Mouse (Mus musculus): ENCODE data around the gene Mcm3ap.

Gene Mcm3ap

DNA sequence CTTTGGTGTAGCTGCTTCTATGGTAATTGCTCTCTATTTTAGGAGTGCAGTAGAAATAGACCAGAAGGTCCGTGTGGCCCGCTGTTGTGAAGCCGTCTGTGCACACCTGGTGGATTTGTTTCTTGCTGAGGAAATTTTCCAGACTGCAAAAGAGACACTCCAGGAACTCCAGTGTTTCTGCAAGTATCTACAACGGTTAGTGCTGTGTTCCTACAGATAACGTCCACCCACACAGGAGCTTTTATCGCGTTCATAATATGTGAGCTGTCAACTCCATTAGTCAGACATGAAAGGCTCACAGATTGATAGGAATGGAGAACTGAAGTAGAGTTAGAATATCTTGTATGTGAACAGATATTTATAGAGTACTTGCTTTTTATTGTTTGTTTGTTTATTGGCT is 27.6 kb downstream of the Mcm3ap start:
- DNase-seq = no peak

DNA sequence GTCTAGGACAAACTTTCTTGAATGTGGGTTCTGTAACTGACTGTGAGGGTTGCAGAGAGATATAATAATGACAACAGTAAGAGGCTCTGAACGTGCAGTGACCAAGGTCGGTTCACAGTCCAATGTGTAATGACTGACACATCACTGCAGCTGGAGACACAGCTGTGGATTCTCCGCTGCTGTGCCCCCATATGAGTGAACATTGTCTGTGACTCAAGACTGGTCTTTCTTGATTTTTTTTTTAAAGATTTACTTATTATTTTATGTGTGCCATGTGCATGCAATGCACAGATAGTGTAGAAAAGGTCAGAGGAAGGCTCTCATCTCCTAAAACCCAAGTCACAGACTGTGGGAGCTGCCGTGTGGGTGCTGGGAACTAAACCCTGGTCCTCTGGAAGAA is 28.8 kb downstream of the Mcm3ap start:
- no peak for DNase-seq

DNA sequence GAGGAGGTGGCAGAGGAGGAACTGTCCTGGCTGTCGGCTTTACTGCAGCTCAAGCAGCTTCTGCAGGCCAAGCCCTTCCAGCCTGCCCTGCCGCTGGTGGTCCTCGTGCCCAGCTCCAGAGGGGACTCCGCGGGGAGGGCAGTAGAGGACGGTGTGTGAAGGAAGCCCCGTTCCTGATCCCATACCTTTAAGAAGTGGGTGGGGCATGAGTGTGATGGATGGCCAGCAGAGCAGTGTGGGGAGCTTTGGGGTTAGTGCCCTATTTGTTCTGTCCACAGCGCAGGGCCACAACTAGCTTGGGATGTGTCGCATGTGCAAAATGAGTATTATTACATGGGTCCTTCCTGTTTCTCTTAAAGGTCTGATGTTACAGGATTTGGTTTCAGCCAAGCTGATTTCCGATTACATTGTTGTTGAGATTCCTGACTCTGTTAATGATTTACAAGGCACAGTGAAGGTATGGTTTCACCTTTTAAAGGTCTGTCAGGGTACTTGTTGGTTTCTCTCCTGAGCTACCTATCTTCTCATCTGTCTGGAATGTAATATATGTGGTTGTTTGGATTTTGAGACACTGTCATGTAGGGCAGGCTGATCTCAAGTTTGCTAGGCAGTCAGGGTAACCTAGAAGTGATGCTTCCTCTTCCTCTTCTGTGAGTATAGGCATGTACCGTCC is 35.7 kb downstream of the Mcm3ap start:
- DNase-seq = no peak

DNA sequence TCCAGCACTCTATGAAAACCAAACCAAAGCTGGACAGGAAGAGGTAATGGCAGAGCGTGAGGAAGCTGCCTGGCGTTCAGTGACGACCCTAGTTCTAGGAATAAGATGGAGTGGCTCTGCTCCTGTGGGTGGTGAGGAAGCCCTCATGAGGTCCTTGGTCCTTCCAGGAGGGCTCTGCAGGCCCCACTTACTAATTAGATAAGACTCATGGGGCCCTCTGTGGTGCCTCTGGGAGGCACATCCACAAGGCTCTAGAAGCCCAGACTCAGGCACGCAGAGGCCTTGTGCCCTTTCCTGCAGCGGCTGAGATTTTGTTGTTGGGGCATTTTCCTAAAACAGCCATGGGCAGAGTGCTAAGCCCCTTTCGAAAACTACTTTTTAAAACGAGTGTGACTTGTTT is 37.1 kb downstream of the Mcm3ap start:
- no peak for DNase-seq

DNA sequence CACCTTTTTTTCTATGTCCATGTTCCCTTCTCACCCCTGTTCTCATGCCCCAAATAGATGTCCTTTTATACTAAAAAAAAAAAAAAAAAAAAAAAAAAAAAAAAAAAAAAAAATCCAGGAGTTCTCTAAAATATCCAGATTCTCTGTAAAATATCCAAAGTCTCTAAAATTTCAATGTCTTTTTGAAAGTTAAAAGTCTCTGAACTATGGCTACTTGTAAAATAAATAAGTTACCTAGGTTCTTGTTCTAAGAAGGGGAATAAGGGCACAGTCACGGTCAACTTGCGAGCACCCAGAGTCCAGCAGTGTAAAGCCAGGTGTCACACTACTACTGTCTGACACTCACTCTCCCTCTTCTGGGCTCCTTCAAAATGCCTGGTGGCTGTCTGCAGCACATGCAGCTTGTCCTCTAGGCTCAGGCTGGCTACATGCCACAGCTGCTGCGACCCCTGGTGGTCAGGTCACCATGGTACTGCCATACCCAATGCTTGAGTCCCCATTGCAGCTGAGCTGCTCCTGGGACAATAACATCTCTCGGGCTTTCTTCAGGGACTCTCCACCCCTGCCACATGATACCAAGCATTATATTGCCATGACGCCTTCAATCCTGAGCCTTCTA is 44.3 kb downstream of the Mcm3ap start:
- DNase-seq = peak; percentile 71 to 80

DNA sequence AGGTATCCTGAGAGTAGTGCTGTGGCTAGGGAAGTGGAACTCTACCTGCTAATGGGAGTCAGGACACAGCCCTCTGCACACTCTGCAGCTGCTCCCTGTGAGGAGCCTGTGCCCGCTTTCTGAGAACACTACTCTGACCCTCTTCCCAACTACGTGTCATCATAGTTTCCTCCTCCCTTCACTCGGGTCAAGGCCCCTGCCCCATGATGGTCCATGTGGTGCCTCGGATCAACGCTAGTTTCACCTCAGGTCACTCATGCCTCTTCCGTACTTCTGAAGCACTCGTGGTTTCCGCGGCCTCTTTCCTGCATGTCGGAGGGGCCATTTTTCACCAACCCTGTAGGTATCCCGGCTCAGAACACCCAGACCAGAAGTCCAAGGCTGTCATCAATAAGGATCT is 62.2 kb downstream of the Mcm3ap start:
- DNase-seq = no peak

DNA sequence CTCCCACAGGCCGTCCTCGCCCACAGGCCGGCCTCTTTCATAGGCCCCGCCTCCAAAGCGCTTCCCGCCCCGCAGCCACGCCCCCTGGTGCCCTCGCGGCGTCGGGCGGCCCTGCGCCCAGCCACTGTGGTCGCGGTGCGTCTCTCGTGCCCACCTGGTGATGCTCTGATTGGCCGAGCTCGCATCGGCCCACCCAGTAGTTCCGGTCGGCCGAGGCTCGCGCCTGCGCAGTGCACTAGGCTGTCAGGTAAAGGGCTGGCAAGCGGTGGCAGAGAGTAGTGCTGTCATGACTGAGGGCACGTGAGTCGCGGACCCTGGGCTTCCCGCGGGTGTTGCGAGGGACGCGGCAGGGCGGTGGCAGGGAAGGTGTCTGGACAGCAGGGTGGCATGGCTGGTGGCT is 62.6 kb downstream of the Mcm3ap start, which contains the start of gene Lss:
Gene Lss (plus strand): TSS at position 214 of the 400 bp plus-strand sequence.
- DNase-seq = peak; percentile 96 to 97

DNA sequence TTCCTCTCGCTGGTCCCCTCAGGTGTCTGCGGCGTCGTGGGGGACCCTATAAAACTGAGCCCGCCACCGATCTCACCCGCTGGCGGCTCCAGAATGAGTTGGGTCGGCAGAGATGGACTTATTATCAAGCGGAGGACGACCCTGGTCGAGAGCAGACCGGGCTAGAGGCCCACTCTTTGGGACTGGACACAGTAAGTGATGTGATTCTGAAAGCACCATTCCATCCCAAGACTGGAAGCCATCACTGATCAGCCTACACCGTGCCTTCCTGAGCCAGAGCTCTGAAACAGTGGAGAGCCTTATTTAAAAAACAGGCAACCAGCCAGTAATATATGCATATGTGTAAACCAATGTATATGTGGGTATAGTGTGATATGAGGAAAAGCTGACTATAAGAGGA is 63.1 kb downstream of the Mcm3ap start:
- DNase-seq = no peak

DNA sequence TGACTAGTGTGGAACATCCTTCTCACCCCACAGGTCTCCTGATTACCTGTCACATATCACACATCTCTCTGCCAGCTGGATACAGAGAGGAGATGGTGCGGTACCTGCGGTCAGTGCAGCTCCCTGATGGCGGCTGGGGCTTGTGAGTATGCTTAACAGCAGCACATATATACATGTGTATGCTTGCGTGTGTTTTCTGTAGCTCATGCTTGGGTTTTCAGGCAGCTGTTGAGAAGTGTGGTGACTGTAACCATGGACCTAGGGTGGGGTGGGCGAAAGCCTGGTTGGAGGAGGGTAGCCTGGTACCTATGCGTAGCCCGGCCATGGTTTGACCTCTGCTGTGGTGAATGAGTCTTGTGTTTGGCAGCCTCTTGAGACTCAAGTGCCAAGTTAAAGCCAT is 66.8 kb downstream of the Mcm3ap start:
- no peak for DNase-seq

DNA sequence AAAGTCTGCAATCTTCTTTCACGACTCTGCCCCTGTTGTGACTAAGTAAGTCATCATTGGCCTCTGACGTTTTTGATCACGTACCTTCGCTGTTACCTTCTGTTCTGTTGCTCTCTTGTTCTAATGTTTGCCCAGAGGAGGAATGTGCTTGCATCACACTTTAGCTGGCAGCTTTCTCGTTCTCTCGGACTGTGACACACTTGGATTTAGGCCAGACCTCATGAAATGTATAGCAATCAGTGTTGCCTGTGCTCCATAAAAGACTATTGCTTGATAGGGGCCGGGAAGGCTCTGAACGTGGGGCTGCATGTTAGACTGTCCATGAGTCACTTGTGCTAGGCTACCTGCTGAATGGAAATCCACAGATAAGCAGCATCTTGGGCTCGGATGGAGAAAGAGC is 68.9 kb downstream of the Mcm3ap start:
- peak; percentile 37 to 70 for DNase-seq

DNA sequence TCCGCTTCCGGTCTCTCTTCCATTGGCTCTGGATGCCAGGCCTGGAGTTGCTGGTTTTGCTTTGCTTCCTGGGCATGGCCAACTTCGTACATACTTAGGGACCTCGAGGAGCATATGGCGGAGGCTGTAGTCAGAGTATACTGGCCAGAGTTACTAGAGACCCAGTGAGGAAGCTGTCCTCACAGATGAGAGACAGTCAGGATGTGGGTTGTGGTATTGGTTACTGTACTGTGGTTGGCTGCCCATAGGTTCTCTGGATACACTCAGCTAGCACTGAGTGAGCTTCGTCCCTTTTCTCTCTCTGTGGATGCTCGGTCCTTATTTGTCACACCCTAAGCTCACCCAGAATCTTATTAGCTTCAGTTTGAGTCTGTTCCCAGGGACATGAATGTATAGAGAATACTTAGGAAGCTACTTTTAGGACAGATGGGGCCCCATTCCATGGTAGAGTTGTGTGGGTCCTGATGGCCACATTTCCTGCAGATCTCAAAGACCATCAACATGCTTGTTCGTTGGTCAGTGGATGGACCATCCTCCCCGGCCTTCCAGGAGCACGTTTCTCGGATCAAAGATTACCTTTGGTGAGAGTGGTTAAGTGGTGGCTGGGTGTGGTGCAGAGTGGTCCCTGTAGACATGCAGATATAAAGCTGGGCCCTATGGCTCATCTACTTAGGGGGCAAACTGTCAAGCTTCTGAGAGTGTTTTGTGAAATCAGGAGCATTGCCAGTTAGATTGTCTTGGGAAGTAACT is 72.8 kb downstream of the Mcm3ap start:
- DNase-seq = no peak

DNA sequence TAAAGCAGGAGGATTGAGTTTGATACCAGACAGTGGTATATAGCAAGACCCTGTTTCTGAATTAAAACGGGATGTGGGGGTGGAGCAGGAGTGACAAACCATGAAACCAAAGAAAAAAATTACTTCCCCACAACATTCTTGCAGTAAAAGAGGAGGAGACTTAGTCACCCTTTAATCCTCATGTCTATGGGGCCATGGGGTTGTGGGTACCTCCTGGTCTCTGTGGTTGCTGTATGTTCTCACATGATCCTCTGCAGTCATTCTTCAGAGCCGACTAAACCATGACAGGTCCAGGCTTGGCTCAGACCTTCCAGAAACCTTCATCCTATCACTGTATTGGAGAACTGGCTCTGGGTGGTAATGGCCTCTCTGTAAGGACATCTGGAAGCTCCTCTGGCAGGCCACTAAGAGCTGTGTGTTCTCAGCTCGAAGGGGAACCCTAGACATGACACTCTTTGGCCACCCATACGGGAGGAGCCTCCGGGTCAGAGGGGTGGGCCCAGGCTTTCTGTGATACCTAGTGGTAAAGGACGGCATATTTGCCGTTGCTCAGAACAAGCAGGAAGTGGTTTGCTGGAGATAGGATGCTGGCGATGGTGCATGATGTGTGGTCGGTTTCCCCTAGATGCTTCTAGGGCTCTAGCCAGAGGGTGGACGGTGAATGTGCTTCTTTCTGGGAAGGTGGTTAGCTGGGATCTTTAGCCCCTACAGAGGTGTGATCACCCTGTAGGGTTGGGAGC is 74.1 kb downstream of the Mcm3ap start:
- no peak for DNase-seq

DNA sequence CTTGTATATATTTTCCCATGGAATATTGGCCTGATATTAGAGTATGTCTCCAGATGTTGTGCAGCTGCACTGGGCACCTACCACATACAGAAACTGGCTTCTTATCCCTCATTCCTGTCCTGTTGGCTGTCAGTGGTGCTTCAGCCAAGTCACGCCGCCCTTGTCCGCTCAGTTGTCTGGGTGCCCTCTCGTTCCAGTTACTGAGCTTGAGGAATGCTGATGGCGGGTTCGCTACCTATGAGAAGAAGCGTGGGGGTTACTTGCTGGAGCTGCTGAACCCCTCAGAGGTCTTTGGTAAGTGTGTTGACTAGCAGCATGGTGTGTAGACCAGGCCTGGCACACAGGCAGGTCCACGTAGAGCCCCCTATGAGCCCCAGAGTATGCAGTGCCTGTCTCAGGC is 77.8 kb downstream of the Mcm3ap start:
- no peak for DNase-seq

DNA sequence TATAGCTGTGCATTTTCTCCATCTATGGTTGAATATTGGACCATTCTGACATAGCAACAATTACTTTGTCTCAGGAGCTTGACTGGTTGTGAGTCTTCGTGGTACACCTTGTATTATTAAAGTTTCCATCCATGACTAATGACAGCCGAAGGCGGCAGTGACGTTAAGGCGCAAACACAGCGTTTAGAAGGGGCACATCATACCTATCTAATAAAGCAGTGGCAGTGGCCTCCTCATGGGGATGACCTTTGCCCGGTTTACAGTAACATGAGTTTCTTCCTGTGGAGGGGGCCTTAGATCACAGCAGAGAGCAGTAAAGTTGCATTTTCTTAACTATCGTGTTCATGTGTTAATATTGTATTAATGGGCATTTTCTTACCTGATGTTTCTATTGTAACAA is 79.5 kb downstream of the Mcm3ap start:
- DNase-seq = no peak

DNA sequence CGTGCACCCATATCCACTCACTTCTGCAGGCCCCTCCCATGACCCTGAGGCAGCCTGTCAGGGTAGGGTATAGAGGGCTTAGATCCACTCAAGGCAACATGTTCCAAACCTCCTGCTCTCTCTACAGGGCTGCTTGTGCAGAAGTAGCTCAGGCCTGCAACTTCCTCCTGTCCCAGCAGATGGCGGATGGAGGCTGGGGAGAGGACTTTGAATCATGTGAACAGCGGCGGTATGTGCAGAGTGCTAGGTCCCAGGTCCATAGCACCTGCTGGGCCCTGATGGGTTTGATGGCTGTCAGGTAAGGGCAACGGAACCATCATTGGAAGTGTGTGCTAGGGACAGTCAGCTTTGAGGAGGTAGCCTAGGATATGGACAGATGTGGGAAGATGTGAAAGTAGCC is 81.7 kb downstream of the Mcm3ap start:
- DNase-seq = no peak

DNA sequence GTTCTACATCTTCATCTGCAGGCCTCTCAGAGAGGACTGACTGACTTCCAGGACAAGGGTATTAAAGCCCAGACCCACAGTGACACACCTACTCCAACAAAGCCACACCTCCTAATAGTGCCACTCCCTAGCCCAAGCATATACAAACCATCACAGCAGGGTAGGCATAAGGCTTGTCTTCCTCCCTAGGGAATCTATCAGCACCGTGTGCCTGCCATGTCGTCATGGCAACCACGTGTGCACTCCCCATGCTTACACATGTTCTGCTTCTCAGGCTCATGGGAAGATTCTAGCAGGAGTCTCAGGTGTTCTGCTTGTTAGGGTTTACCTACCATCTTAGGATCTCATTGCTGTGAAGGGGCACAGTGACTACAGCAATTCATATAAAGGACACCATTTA is 82.8 kb downstream of the Mcm3ap start:
- no peak for DNase-seq

DNA sequence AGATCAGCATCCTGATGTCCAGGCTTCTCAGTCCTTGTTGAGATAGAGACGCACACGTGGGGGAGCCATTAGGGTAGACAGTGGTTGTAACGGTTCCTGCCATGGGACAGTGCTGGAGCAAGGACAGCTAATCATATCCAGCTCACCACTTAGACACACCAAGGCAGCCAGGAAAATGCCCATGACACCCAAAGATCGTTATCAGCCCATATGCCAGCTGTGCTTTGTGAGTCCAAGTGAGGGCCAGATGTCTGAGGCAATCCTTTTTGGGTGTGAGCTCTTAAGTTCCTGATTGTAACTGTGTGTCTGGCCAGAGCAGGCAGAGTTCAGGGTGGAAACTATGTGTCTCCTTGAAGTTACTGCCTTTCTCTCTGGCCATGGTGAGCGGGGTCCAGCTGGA is 85.3 kb downstream of the Mcm3ap start:
- DNase-seq = no peak

DNA sequence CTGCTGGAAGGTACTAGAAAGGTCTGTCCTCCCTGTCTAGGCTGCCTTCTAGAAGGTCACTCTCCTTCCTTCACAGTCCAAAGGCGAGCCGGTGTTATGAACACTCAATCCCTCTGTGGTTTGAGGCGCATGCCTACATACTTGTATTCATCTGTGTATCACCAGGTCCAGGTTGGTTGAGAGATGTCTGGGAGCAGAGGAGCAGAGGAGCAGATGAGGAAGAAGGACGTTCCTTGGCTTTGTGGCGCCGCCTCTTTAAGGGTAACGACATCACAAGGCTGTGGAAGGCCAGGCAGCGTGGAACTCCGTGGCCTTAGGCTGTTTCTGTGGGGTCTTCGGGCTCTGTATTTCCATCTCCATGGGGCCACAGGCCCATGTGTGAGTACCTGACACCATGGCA is 93.2 kb downstream of the Mcm3ap start, which contains the start of gene Spatc1l:
Gene Spatc1l (plus strand): TSS at position 301 of the 400 bp plus-strand sequence.
- no peak for DNase-seq
